In genomic region chr1:159290219-159290618, GRCm38 (mm10) we compare ENCODE assay signal across 9 mouse cellular contexts. TPM values are rescaled to one million over a fixed set of nuclear protein-coding genes. Genes with fewer than 3 reads are reported as not detected.
DNase-seq lines count a peak whose midpoint lies in the region; ATAC-seq and TF ChIP-seq lines count a peak whose summit lies in the region.
"Had no signal": no experiment of that assay in that cellular context is flagged by ENCODE, and none has a peak within 500 bp of the region (broad histone marks: within the 10 kb centered on the region; RNA-seq: fewer than 3 reads in every experiment).

No protein-coding gene starts in this region.

- TF ChIP-seq POLR2A in liver, adult 2 months (IDR thresholded peaks at IDR 0.05; ENCODE audit: extremely low read depth, insufficient read depth, low read length): no peak

- no peak overlapping the region for H3K4me3 ChIP-seq in liver, adult 2 months (ENCODE audit: insufficient read depth, low read depth, low read length)
- H3K4me3 ChIP-seq in liver, embryonic 11.5 days (ENCODE audit: low read depth, low read length): no peak overlapping the region
- H3K4me3 ChIP-seq: midbrain, embryonic 12.5 days had no signal

- intact Hi-C loops in heart, postnatal 25 days (cut with DNase I): no loop called here

- peak; percentile 19 for DNase-seq in gastrocnemius, adult 18-20 months (ENCODE audit: low spot score)
- DNase-seq in gastrocnemius, postnatal 10 days: no peak
- peak; percentile 57 for DNase-seq in liver, adult 2 months (ENCODE audit: extremely low read depth, low read depth, low spot score)
- no peak for DNase-seq in liver, embryonic 11.5 days (ENCODE audit: low spot score)
- peak; percentile 83 for DNase-seq in NIH3T3 (ENCODE audit: low read depth)
- DNase-seq in heart, postnatal 25 days (ENCODE audit: low spot score): no peak

- ATAC-seq in liver, embryonic 11.5 days (replicated peaks; ENCODE audit: low FRiP score): no peak
- peak; percentile 69 for ATAC-seq in megakaryocyte progenitor cell, adult 5-6 weeks (replicated peaks; ENCODE audit: poor library complexity)
- ATAC-seq in inflammation-experienced regulatory T-cells, adult 6 months: no peak

- no peak overlapping the region for H3K4me2 ChIP-seq in liver, embryonic 11.5 days
- H3K4me2 ChIP-seq: midbrain, embryonic 12.5 days had no signal

- H3K79me2 ChIP-seq in liver, adult 2 months (ENCODE audit: control insufficient read depth, insufficient read depth, low read length): no peaks in the 10 kb centered on the region

- no peaks in the 10 kb centered on the region for H3K9me3 ChIP-seq in liver, embryonic 11.5 days (ENCODE audit: control insufficient read depth, low read length)
- H3K9me3 ChIP-seq: midbrain, embryonic 12.5 days had no signal

- no peaks in the 10 kb centered on the region for H3K27me3 ChIP-seq in liver, adult 2 months (ENCODE audit: control insufficient read depth, insufficient read depth, low read length)
- no peaks in the 10 kb centered on the region for H3K27me3 ChIP-seq in liver, embryonic 11.5 days (replicated peaks; ENCODE audit: control insufficient read depth, insufficient read depth, low read length)
- H3K27me3 ChIP-seq: midbrain, embryonic 12.5 days had no signal

- TF ChIP-seq CTCF in liver, adult 2 months (IDR thresholded peaks at IDR 0.05; ENCODE audit: low read depth, low read length): peak; percentile 34; the same call in 1 of the 2 replicates

- peaks cover 17% of the 10 kb centered on the region for H3K36me3 ChIP-seq in liver, adult 2 months (ENCODE audit: control insufficient read depth, insufficient read depth, low read length)
- H3K36me3 ChIP-seq in liver, embryonic 11.5 days (ENCODE audit: control insufficient read depth, insufficient read depth, low read length): peaks cover 14% of the 10 kb centered on the region; the same call in 1 of the 2 replicates

- H3K27ac ChIP-seq in liver, adult 2 months (replicated peaks; ENCODE audit: insufficient read depth, low read depth, low read length): no peak overlapping the region
- no peak overlapping the region for H3K27ac ChIP-seq in liver, embryonic 11.5 days (ENCODE audit: low read depth, low read length)
- H3K27ac ChIP-seq: midbrain, embryonic 12.5 days had no signal

- no peak overlapping the region for H3K9ac ChIP-seq in liver, adult 2 months (ENCODE audit: low read depth, low read length)
- H3K9ac ChIP-seq in liver, embryonic 11.5 days (ENCODE audit: low read depth, low read length): no peak overlapping the region
- H3K9ac ChIP-seq: midbrain, embryonic 12.5 days had no signal

- H3K4me1 ChIP-seq in liver, adult 2 months (ENCODE audit: control insufficient read depth, insufficient read depth, low read length): no peaks in the 10 kb centered on the region
- no peaks in the 10 kb centered on the region for H3K4me1 ChIP-seq in liver, embryonic 11.5 days (replicated peaks; ENCODE audit: control insufficient read depth, insufficient read depth, low read length)
- H3K4me1 ChIP-seq: midbrain, embryonic 12.5 days had no signal

RNA-seq across cellular contexts. Expression of gene Cop1, which starts 58.1 kb away (rescaled TPM):
- 100 to 1,000 TPM; 143 to 144 TPM for total RNA-seq in gastrocnemius, adult 18-20 months (2021)
- 100 to 1,000 TPM; 112 to 131 TPM for total RNA-seq in gastrocnemius, postnatal 10 days (2021)
- total RNA-seq in liver, adult 2 months (2014; rRNA removed): 94.6 and 102 TPM in 2 replicates
- 30.4 and 31.4 TPM in 2 replicates for polyA plus RNA-seq in liver, adult 2 months (2012; rRNA removed)
- 104 and 113 TPM in 2 replicates for polyA plus RNA-seq in liver, embryonic 11.5 days (2014; fragmentation: Nextera tagmentation; extraction: Ambion mirVana)
- total RNA-seq in megakaryocyte progenitor cell, adult 5-6 weeks (2015): 154 and 155 TPM in 2 replicates
- 129 and 134 TPM in 2 replicates for total RNA-seq in megakaryocyte progenitor cell, adult 5-6 weeks (2017)
- 10 to 100 TPM; 12.5 to 24.0 (median 16.3) TPM for polyA plus RNA-seq in inflammation-experienced regulatory T-cells, adult 6 months (2017; shearing (Covaris generic))
- 100 to 1,000 TPM; 138 to 148 TPM for total RNA-seq in heart, postnatal 25 days (2021)

Comparison
In these comparisons a context has a peak if more than half of its experiments do, and no peak if none do; other contexts are left out.
1. DNase-seq: peak in gastrocnemius, adult 18-20 months (single experiment), liver, adult 2 months (single experiment) and NIH3T3 (single experiment); none in gastrocnemius, postnatal 10 days (single experiment), liver, embryonic 11.5 days (single experiment) and heart, postnatal 25 days (single experiment).